Mouse (Mus musculus): Measurements from ENCODE around the gene Gm3409. TPM values are rescaled to one million over a fixed set of nuclear protein-coding genes. Genes with fewer than 3 reads are reported as not detected.

The Gm3409 gene
- polyA plus RNA-seq, 1 experiment from 2014 or later: not detected

DNA sequence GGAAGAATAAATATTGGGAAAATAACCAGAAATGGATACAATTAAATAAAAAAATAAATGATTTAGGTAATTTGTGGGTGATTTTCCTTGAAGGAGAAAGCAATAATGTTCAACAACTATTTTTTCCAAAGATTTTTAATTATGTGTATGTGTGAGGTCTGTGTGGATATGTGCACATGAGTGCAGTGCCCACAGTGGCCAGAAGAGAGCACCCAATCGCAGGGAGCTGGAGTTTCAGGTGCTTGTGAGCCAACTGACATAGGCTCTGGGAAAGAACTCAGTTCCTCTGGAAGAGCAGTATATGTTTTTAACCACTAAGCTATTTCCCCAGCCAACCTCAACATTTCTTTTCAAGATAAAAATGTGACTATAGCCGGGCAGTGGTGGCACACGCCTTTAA is 39.2 kb downstream of the Gm3409 start:
- no peak overlapping the region for H3K27ac ChIP-seq
- 82% methylated on average over 3 of the region's 3 CpGs for WGBS
- H3K4me3 ChIP-seq (replicated peaks): no peak overlapping the region
- no peaks in the 10 kb centered on the region; the same call in 1 of the 2 replicates for H3K9me3 ChIP-seq
- no peak for ATAC-seq (ENCODE audit: insufficient number of reproducible peaks, insufficient read depth, low FRiP score, low TSS enrichment, low read depth)
- H3K36me3 ChIP-seq: no peaks in the 10 kb centered on the region
- no peaks in the 10 kb centered on the region for H3K4me1 ChIP-seq (replicated peaks)
- H3K9ac ChIP-seq (replicated peaks): no peak overlapping the region
- no peaks in the 10 kb centered on the region; the same call in 1 of the 2 replicates for H3K27me3 ChIP-seq
- H3K4me2 ChIP-seq: no peak overlapping the region

DNA sequence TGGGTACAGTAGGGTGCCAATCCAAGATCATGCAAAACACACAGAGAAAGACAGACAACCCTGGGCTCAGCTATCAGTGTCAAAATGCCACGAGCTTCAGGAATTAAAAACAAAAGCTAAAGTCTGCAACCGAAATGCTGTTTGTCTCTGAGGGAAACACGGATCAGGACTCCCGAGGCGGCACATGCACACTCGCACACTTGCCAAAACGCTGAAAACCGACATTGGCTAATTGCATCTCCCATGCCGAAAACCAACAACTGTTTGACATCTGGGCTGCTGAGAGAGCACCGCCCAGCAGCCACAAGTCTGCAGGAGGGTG is 46.7 kb downstream of the Gm3409 start:
- no peak for ATAC-seq (ENCODE audit: insufficient number of reproducible peaks, insufficient read depth, low FRiP score, low TSS enrichment, low read depth)
- Histone ChIP-seq H3K27me3 (peaks cover 43% of the 10 kb centered on the region), H3K27ac (no peak overlapping the region), H3K36me3 (no peaks in the 10 kb centered on the region), H3K4me3 (replicated peaks) (peak overlapping the region; percentile 57), H3K9ac (replicated peaks) (no peak overlapping the region), H3K9me3 (no peaks in the 10 kb centered on the region), H3K4me1 (replicated peaks) (peaks cover 16% of the 10 kb centered on the region), H3K4me2 (peak overlapping the region; percentile 98)
- WGBS: 10% methylated on average over 10 of the region's 10 CpGs

DNA sequence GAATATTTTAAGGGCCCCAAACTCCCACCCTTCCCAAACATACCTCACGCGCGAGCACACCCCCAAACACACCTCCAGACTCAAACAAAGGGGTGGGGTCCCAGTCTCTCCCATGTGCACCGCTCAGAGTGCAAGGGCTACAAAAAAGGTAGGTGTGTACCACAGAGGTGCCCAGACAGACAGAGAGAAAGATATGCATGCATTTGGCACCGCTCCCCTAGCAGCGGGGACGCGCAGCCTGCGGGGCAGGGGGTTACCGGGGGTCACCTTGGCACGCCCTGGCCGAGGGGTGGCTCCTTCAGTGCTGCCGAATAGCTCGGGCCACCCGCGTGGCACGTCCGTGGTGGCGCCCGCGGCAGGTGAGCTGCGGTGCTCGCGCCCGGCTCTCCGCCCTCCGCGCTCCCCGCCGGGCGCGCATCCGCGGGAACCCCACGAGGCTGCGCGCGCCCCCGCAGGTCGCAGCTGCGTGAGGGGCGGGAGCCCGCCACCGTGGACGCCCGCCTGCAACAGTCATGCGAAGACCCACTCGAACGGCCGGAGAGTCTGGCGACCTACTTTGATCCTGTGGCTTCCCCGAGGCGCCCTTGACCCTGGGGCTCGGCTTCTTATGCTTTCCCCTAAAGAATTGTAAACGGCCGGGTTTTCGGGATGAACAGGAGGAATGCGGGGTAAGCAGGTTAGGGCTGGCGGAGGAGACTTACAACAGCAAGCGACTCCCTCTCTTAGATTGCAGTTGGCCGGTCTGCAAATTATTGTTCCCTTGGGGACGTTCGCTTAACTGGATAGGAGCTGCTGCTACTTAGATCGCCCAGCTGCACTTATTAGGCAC is 47.2 kb downstream of the Gm3409 start, which contains the start of gene Gpr12:
TSS of gene Gpr12 (minus strand) at position 762 of the 829 bp plus-strand sequence.
- WGBS: under 1% methylated on average over 61 of the region's 64 CpGs

DNA sequence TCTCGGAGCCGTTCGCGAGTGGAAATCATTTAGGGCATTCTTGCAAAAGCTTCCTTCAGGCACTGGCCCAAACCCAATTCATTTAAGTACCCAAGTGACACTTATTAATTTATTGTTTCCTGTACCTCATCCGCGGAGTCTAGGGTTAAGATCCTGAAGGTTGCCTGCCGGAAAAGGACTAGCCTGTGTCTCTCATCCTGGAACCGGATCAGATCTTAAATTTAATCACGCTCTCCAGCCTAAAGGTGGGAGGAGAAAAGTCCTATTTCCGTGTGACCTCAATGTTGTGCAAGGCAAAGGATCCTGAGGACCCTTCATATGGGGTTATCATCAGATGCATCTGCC is 47.8 kb downstream of the Gm3409 start:
- H3K4me3 ChIP-seq (replicated peaks): peak overlapping the region; percentile 57
- peaks cover 43% of the 10 kb centered on the region for H3K27me3 ChIP-seq
- no peaks in the 10 kb centered on the region for H3K36me3 ChIP-seq
- 2% methylated on average over 10 of the region's 10 CpGs for WGBS
- no peak overlapping the region for H3K9ac ChIP-seq (replicated peaks)
- H3K4me1 ChIP-seq (replicated peaks): peaks cover 16% of the 10 kb centered on the region
- no peaks in the 10 kb centered on the region for H3K9me3 ChIP-seq
- H3K27ac ChIP-seq: no peak overlapping the region
- H3K4me2 ChIP-seq: peak overlapping the region; percentile 98
- ATAC-seq (ENCODE audit: insufficient number of reproducible peaks, insufficient read depth, low FRiP score, low TSS enrichment, low read depth): 0 out of 2 replicates have a peak, but pooled peaks have one; percentile 1

More for the DNA sequence above, 47.2 kb downstream of the Gm3409 start, which contains the start of gene Gpr12:
- Histone ChIP-seq H3K9me3 (no peaks in the 10 kb centered on the region), H3K4me2 (peak within 1 kb of the TSS; percentile 98), H3K27ac (no peak within 1 kb of the TSS), H3K27me3 (peaks cover 43% of the 10 kb centered on the region), H3K9ac (replicated peaks) (peak within 1 kb of the TSS; percentile 55), H3K4me3 (replicated peaks) (peak within 1 kb of the TSS; percentile 57), H3K4me1 (replicated peaks) (peaks cover 16% of the 10 kb centered on the region), H3K36me3 (no peaks in the 10 kb centered on the region)
- 0 out of 2 replicates have a peak, but pooled peaks have one; percentile 56 for ATAC-seq (ENCODE audit: insufficient number of reproducible peaks, insufficient read depth, low FRiP score, low TSS enrichment, low read depth)

DNA sequence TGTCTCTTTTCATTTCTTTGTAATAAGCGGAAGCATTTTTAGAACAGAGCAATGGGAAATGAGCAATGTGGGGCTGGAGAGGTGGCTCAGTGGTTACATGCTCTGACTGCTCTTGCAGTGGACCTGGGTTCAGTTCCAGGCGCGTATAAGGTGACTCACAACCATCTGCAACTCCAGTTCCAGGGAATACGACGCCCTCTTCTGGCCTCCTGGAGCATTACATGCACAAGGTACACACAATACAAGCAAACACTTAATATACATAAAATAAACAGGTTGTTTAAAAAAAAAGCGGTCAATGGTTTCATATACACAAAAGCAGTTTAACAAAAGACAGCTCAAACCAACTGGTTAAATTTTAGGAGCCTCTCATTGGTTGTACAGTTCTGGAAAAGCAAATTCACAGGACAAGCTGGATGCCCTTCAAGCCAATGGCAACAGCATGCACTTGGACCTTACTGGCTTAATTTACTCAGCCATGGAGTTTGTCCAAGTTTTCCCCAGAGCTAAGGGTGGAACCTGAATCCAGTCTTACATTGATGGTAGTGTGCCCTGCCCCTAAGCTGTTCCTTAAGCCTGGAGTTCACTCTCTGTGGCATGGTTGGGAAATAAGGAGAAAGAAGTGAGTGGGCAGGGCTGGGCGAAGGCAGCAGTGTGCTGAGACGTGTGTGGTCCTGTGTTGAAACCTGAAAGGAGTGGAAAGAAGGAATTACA is 49.1 kb downstream of the Gm3409 start:
- Histone ChIP-seq H3K9me3 (no peaks in the 10 kb centered on the region), H3K4me2 (no peak overlapping the region), H3K4me1 (replicated peaks) (peaks cover 24% of the 10 kb centered on the region), H3K36me3 (no peaks in the 10 kb centered on the region), H3K27me3 (peaks cover 43% of the 10 kb centered on the region), H3K27ac (no peak overlapping the region), H3K9ac (replicated peaks) (no peak overlapping the region), H3K4me3 (replicated peaks) (no peak overlapping the region)
- no peak for ATAC-seq (ENCODE audit: insufficient number of reproducible peaks, insufficient read depth, low FRiP score, low TSS enrichment, low read depth)
- WGBS: 69% methylated on average over 8 of the region's 8 CpGs

Other genes with a start within 250 kb of the Gm3409 start
- 4.4 and 4.6 TPM in 2 replicates for gene Wasf3, start 152.7 kb upstream of the Gm3409 start, polyA plus RNA-seq (2016; fragmentation: Nextera tagmentation; extraction: Ambion mirVana)
- gene Gm6408, start 55.7 kb upstream of the Gm3409 start, polyA plus RNA-seq (2016; fragmentation: Nextera tagmentation; extraction: Ambion mirVana): not detected in 2 replicates
- gene Gm6370, start 46.3 kb upstream of the Gm3409 start, polyA plus RNA-seq (2016; fragmentation: Nextera tagmentation; extraction: Ambion mirVana): not detected in 2 replicates
- gene 4930449I24Rik, start 35.2 kb upstream of the Gm3409 start, polyA plus RNA-seq (2016; fragmentation: Nextera tagmentation; extraction: Ambion mirVana): not detected in 2 replicates
- gene Gm3402, start 23.5 kb upstream of the Gm3409 start, polyA plus RNA-seq (2016; fragmentation: Nextera tagmentation; extraction: Ambion mirVana): not detected in 2 replicates
- gene Gm3404, start 11.8 kb upstream of the Gm3409 start, polyA plus RNA-seq (2016; fragmentation: Nextera tagmentation; extraction: Ambion mirVana): not detected in 2 replicates
- gene Gm3415, start 18.5 kb downstream of the Gm3409 start, polyA plus RNA-seq (2016; fragmentation: Nextera tagmentation; extraction: Ambion mirVana): not detected in 2 replicates
- gene Gpr12, start 47.6 kb downstream of the Gm3409 start, polyA plus RNA-seq (2016; fragmentation: Nextera tagmentation; extraction: Ambion mirVana): 0.18 and 0.28 TPM in 2 replicates